Mouse (Mus musculus): Measurements from ENCODE around the gene Zbtb42. TPM values are rescaled to one million over a fixed set of nuclear protein-coding genes. Genes with fewer than 3 reads are reported as not detected.

The Zbtb42 gene
- total and polyA plus RNA-seq, 3 experiments, result 4.4 to 9.5 (median 5.9) TPM

GRCm38 (mm10) chr12:112663303-112663702 is 15.3 kb upstream of the Zbtb42 start:
- 85% methylated on average over 11 of the region's 11 CpGs for WGBS
- DNase-seq, result no peak
- Histone ChIP-seq H3K9ac (ENCODE audit: low read depth, low read length) (no peak overlapping the region), H3K79me2 (replicated peaks; ENCODE audit: control insufficient read depth, insufficient read depth, low read length) (peaks cover 19% of the 10 kb centered on the region), H3K27me3 (ENCODE audit: control insufficient read depth, insufficient read depth, low read length) (no peaks in the 10 kb centered on the region), H3K4me1 (ENCODE audit: control insufficient read depth, insufficient read depth, low read length) (peaks cover 26% of the 10 kb centered on the region), H3K36me3 (ENCODE audit: control insufficient read depth, insufficient read depth, low read length) (peaks cover under 1% of the 10 kb centered on the region; the same call in 1 of the 2 replicates), H3K27ac (no peak overlapping the region), H3K4me3 (no peak overlapping the region)
- TF ChIP-seq EP300 (IDR thresholded peaks at IDR 0.05; ENCODE audit: insufficient read depth, low read depth, low read length) (no peak), POLR2A (IDR thresholded peaks at IDR 0.05; ENCODE audit: insufficient read depth, low read depth, low read length) (no peak), CTCF (IDR thresholded peaks at IDR 0.05) (no peak)
- intact Hi-C loops (cut with DNase I), result no loop called here

- Histone ChIP-seq H3K36me3 (ENCODE audit: control insufficient read depth, insufficient read depth, low read length) (peaks cover 2% of the 10 kb centered on the region; the same call in 1 of the 2 replicates), H3K27ac (no peak overlapping the region), H3K9ac (ENCODE audit: low read depth, low read length) (no peak overlapping the region), H3K4me1 (ENCODE audit: control insufficient read depth, insufficient read depth, low read length) (peaks cover 30% of the 10 kb centered on the region), H3K4me3 (no peak overlapping the region), H3K27me3 (ENCODE audit: control insufficient read depth, insufficient read depth, low read length) (no peaks in the 10 kb centered on the region), H3K79me2 (replicated peaks; ENCODE audit: control insufficient read depth, insufficient read depth, low read length) (peaks cover 19% of the 10 kb centered on the region)
- DNase-seq, result no peak
- intact Hi-C loops (cut with DNase I), result no loop called here
- 91% methylated on average over 12 of the region's 12 CpGs for WGBS
- no peak for TF ChIP-seq EP300 (IDR thresholded peaks at IDR 0.05; ENCODE audit: insufficient read depth, low read depth, low read length)
- TF ChIP-seq POLR2A (IDR thresholded peaks at IDR 0.05; ENCODE audit: insufficient read depth, low read depth, low read length), result no peak
- no peak for TF ChIP-seq CTCF (IDR thresholded peaks at IDR 0.05)
Measured at GRCm38 (mm10) chr12:112663716-112664115, 14.9 kb upstream of the Zbtb42 start.

- no peak overlapping the region for H3K4me3 ChIP-seq
- no peak overlapping the region for H3K27ac ChIP-seq
- TF ChIP-seq POLR2A (IDR thresholded peaks at IDR 0.05; ENCODE audit: insufficient read depth, low read depth, low read length) (no peak), EP300 (IDR thresholded peaks at IDR 0.05; ENCODE audit: insufficient read depth, low read depth, low read length) (no peak), CTCF (IDR thresholded peaks at IDR 0.05) (no peak)
- H3K27me3 ChIP-seq (ENCODE audit: control insufficient read depth, insufficient read depth, low read length), result no peaks in the 10 kb centered on the region
- H3K79me2 ChIP-seq (replicated peaks; ENCODE audit: control insufficient read depth, insufficient read depth, low read length), result peaks cover 19% of the 10 kb centered on the region
- DNase-seq, result no peak
- peaks cover 34% of the 10 kb centered on the region for H3K4me1 ChIP-seq (ENCODE audit: control insufficient read depth, insufficient read depth, low read length)
- 52% methylated on average over 2 of the region's 2 CpGs for WGBS
- intact Hi-C loops (cut with DNase I), result no loop called here
- H3K9ac ChIP-seq (ENCODE audit: low read depth, low read length), result no peak overlapping the region
- H3K36me3 ChIP-seq (ENCODE audit: control insufficient read depth, insufficient read depth, low read length), result peaks cover 2% of the 10 kb centered on the region; the same call in 1 of the 2 replicates
Measured at GRCm38 (mm10) chr12:112664124-112664523, 14.5 kb upstream of the Zbtb42 start.

GRCm38 (mm10) chr12:112664656-112665055 is 14.0 kb upstream of the Zbtb42 start:
- Histone ChIP-seq H3K27me3 (ENCODE audit: control insufficient read depth, insufficient read depth, low read length) (no peaks in the 10 kb centered on the region), H3K36me3 (ENCODE audit: control insufficient read depth, insufficient read depth, low read length) (peaks cover 2% of the 10 kb centered on the region; the same call in 1 of the 2 replicates), H3K4me1 (ENCODE audit: control insufficient read depth, insufficient read depth, low read length) (peaks cover 36% of the 10 kb centered on the region), H3K27ac (no peak overlapping the region), H3K4me3 (no peak overlapping the region), H3K79me2 (replicated peaks; ENCODE audit: control insufficient read depth, insufficient read depth, low read length) (peaks cover 22% of the 10 kb centered on the region), H3K9ac (ENCODE audit: low read depth, low read length) (no peak overlapping the region)
- no peak for DNase-seq
- TF ChIP-seq EP300 (IDR thresholded peaks at IDR 0.05; ENCODE audit: insufficient read depth, low read depth, low read length) (no peak), POLR2A (IDR thresholded peaks at IDR 0.05; ENCODE audit: insufficient read depth, low read depth, low read length) (no peak), CTCF (IDR thresholded peaks at IDR 0.05) (no peak)
- intact Hi-C loops (cut with DNase I), result no loop called here
- 51% methylated on average over 5 of the region's 5 CpGs for WGBS

GRCm38 (mm10) chr12:112665445-112665844 is 13.2 kb upstream of the Zbtb42 start:
- WGBS, result 22% methylated on average over 18 of the region's 18 CpGs
- intact Hi-C loops (cut with DNase I), result no loop called here
- peak; percentile 72 to 73 for DNase-seq
- Histone ChIP-seq H3K27ac (peak overlapping the region; percentile 45; the same call in 1 of the 2 replicates), H3K27me3 (ENCODE audit: control insufficient read depth, insufficient read depth, low read length) (no peaks in the 10 kb centered on the region), H3K79me2 (replicated peaks; ENCODE audit: control insufficient read depth, insufficient read depth, low read length) (peaks cover 23% of the 10 kb centered on the region), H3K4me1 (ENCODE audit: control insufficient read depth, insufficient read depth, low read length) (peaks cover 42% of the 10 kb centered on the region), H3K9ac (ENCODE audit: low read depth, low read length) (peak overlapping the region; percentile 32), H3K4me3 (no peak overlapping the region; the same call in 1 of the 2 replicates), H3K36me3 (ENCODE audit: control insufficient read depth, insufficient read depth, low read length) (peaks cover 2% of the 10 kb centered on the region)
- TF ChIP-seq EP300 (IDR thresholded peaks at IDR 0.05; ENCODE audit: insufficient read depth, low read depth, low read length), result no peak
- TF ChIP-seq POLR2A (IDR thresholded peaks at IDR 0.05; ENCODE audit: insufficient read depth, low read depth, low read length), result no peak
- TF ChIP-seq CTCF (IDR thresholded peaks at IDR 0.05), result no peak

- peaks cover 6% of the 10 kb centered on the region for H3K36me3 ChIP-seq (ENCODE audit: control insufficient read depth, insufficient read depth, low read length)
- intact Hi-C loops (cut with DNase I), result no loop called here
- TF ChIP-seq EP300 (IDR thresholded peaks at IDR 0.05; ENCODE audit: insufficient read depth, low read depth, low read length) (0 out of 2 replicates have a peak, but pooled peaks have one; percentile 19), POLR2A (IDR thresholded peaks at IDR 0.05; ENCODE audit: insufficient read depth, low read depth, low read length) (no peak), CTCF (IDR thresholded peaks at IDR 0.05) (peak; percentile 43)
- 51% methylated on average over 9 of the region's 9 CpGs for WGBS
- peak overlapping the region; percentile 45; the same call in 1 of the 2 replicates for H3K27ac ChIP-seq
- peak in 1 of 2 experiments; percentile 51 for DNase-seq
- H3K9ac ChIP-seq (ENCODE audit: low read depth, low read length), result peak overlapping the region; percentile 29
- H3K4me3 ChIP-seq, result no peak overlapping the region; the same call in 1 of the 2 replicates
- H3K27me3 ChIP-seq (ENCODE audit: control insufficient read depth, insufficient read depth, low read length), result no peaks in the 10 kb centered on the region
- H3K79me2 ChIP-seq (replicated peaks; ENCODE audit: control insufficient read depth, insufficient read depth, low read length), result peaks cover 23% of the 10 kb centered on the region
- H3K4me1 ChIP-seq (ENCODE audit: control insufficient read depth, insufficient read depth, low read length), result peaks cover 45% of the 10 kb centered on the region
Measured at GRCm38 (mm10) chr12:112665881-112666544, 12.6 kb upstream of the Zbtb42 start.

Measured in heart, adult 2 months (tissue).